Mouse (Mus musculus) adrenal gland, adult 18-20 months (tissue): ENCODE data around the gene Psmc2. TPM values are rescaled to one million over a fixed set of nuclear protein-coding genes. Genes with fewer than 3 reads are reported as not detected.

Experiments
- DNase-seq, 2 experiments: peaks; one replicate each; pipeline ENCODE4 v3.0.0; 2021 to 2022; ENCODE audit warnings: low spot score in 2 of 2
- long read RNA-seq, 2 experiments: library from polyadenylated mRNA; stranded (forward); transcript quantifications; one replicate each; pipeline ENCODE4 v2.0.0; 2021
- total RNA-seq, 2 experiments: library from RNA; stranded (reverse); gene quantifications; 1 replicate in 1 of 2; 2 replicates in 1 of 2; pipeline ENCODE4 v1.2.3; 2021

Gene Psmc2
- total RNA-seq: 100 to 1,000 TPM; 144 to 150 TPM
- long read RNA-seq, experiment 1, partial matches to known transcripts: 91 of 93 reads
- long read RNA-seq, experiment 1, other reads (novel, unspliced or antisense): 2 of 93 reads
- long read RNA-seq, experiment 2, partial matches to known transcripts: 221 of 225 reads
- long read RNA-seq, experiment 2, other reads (novel, unspliced or antisense): 3 of 225 reads

DNA sequence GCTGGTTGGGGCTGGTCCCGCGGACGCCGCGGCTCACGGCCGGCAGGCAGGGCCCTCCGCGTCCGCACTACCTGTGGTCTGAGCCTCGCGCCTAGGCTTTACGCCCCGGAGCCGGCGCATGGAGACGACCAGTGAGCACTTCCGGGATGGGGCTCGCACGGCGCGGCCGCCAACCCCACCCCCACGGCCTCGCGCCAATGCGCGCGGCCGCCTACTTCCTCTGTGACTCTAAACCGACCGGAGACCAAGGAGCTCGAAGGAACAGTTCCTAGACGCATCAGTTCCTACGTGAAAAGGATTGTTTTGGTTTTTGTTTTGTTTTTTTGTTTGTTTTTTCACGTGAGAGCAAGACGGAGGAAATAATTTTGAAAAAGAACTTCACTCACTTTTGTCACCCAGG, at the start of gene Psmc2, which contains the start of gene Dnajc2:
Psmc2 (plus strand) TSS at position 231 of the 400 bp plus-strand sequence.
Dnajc2 (minus strand) TSS at position 199 of the 400 bp plus-strand sequence.
- peak; percentile 84 to 85 for DNase-seq

DNA sequence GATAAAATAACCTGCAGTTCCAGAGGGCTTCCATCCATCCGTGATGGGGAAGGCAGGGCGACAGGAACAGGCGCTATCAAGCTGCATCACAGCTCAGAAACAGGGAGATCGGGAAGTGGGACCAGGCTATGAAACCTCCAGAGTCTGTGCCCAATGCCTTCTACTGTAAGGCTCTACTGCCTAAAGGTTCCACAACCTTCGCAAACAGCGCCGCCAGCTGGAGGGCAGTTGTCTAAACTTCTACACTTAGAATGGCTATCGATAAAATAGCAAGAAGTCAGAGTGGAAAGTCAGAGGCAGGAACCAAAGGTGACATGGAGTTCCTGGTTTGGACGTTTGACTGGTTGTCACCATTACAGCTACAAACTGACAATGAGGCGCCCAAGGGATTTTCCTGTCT, 49.5 kb upstream of the Psmc2 start:
- DNase-seq: peak; percentile 74 to 76

DNA sequence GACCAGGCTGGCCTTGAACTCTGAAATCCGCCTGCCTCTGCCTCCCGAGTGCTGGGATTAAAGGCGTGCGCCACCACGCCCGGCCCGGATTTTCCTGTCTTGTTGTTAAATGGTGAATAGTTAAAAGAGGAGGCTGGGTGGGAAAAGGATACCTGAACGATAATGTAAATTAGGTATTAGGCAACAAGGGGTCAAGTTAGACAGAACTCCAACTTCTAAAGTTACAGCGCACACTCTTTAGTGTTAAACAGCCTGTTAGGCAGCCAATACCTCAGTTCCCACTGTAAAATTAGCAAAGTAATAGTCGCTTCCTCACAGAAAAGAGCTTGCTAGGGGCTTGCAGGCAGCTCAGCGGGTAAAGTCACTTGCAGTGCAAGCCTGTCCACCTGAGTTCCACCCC, 49.0 kb upstream of the Psmc2 start:
- DNase-seq: no peak

DNA sequence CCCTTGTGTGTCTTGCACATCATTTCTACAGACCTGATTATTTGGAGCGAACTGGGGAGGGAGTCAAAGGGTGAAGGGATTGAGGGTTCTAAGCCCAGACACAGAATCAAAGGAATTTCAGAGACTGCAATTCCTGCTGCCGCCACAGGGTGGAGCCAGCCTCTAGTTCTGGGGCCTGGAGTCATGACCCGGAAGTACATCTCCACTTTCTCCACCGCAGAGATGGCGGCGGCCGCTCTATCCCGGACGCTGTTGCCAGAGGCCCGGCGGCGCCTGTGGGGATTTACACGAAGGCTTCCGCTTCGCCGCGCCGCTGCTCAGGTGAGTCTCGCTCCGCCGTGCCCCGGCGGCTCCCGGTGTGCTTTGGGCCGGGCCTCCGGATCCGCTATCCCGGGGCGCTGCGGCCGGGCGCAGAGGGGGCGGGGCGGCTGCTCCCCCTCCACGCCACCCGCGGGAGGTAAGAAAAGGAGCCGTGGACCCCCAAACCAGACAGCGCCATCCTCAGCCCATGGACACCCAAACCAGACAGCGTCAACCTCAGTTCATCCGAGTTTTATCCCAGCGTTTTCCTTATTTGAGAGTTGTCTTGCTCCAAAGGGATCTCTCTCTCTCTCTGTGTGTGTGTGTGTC, 48.0 kb upstream of the Psmc2 start, which contains the start of gene Pmpcb:
Pmpcb (plus strand) TSS at position 186 of the 630 bp plus-strand sequence.
- DNase-seq: peak; percentile 81 to 83

DNA sequence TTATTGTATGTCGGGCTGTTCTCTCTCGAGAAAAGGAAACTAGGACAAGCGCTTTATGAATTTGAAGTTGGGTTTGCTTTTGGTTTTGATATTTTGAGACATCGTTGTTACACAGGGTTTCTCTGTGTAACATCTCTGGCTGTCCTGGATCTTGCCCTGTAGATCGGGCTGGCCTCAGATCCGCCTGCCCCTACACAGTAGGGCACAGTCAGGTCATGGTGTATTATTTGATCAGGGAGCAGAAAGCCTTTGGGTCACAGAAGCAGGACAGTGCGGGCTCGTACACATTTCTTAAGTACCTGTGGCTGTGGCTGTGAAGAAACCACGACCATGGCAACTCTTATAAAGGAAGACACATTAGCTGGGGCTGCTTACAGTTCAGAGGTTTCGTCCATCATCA, 47.5 kb upstream of the Psmc2 start:
- DNase-seq: no peak

DNA sequence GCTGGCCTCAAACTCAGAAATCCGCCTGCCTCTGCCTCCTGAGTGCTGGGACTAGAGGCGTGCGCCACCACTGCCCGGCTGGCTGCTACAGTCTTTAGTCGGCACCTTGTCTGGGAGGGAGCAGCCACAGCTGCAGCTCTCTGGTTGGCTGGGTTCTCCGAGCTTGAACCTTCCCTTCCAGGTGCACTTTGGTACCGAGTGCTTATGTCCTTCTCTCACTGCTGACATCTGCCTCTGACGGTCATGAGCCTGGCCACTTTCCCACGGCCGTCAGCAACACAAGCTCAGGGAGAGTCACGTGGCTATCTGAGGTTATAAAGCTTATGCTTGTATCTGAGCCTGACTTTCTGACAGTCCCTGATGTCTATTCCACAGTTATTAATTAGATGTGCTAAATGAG, 46.0 kb upstream of the Psmc2 start:
- no peak for DNase-seq

DNA sequence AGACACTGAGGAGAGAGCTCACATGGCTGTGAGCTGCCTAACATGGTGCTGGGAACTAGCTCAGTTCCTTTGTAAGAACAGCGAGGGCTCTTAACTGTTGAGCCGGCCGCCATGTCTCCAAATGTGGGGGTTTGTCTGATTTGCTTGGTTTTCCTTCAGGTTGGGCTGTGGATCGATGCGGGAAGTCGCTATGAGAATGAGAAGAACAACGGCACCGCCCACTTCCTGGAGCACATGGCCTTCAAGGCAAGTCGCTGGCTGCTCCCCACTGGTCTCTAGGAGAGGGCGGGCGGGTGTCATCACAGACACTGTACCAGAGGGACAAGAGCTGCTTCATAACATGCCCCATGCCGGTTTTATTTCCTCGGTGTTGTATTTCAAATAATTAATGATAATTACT, 45.2 kb upstream of the Psmc2 start:
- DNase-seq: no peak

DNA sequence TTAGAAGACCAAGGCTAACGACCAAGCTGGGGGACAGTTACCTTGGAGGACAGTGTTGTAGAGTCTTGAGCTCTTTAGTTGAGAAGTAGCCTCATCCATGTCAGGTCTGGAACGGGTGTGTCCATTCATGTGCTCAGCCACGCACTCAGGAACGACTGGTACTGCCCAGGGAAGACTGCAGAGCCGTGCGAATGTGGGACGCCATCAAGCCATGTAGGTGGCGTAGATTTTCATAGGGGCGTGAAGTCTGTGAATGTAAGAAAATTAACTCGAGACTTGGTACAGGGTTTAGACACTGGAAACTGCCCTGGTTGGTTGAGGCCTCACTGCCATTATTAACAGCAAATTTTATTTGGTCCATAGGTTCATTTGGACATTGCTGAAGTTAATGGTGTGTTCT, 41.5 kb upstream of the Psmc2 start:
- no peak for DNase-seq

DNA sequence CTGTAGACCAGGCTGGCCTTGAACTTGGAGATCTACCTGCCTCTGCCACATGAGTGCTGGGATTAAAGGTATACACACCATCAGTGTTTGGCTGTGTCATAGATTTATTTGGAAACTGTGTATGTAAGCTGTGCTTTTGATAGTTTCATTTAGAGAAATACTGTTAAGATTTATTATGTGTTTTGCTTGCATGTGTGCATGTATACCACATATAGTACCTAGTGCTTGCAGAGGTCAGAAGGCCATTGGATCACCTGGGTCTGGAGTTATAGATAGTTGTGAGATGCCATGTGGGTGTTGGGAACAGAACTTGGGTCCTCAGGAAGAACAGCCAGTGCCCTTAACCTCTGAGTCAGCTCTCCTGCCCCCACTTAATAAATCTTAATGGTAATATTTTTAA, 40.4 kb upstream of the Psmc2 start:
- DNase-seq: no peak

DNA sequence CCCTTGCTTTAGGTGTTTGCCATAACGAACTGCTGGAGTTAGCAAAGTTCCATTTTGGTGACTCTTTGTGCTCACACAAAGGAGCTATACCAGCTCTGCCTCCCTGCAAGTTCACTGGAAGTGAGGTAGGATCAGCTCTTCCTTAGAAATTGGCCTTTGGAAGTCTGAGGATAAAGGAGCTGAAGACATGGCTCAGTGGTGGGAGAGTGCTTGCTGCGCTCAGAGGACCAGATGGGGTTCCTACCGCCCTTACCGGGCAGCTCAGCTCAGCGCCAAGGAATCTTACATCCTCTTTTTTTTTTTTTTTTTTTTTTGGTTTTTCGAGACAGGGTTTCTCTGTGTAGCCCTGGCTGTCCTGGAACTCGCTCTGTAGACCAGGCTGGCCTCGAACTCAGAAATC, 39.1 kb upstream of the Psmc2 start:
- DNase-seq: no peak

DNA sequence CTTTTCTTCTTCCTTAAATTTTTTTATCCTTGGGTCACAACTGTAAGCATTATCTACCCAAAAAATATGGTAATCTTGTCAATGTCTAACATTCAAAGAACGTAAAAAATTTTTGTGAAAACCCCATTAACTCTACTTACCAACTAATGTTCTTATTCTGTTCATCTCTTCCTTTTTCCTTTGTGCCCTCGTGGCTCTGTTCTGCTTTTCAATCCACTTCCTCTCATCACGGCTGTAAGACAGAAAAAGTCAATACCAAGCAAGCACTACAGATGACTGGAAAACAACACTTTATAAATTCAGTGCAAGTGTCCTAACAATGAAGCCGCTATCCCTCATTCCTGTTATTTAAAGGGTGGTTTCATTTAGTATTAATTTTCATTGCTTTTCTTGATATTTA, 16.6 kb upstream of the Psmc2 start:
- no peak for DNase-seq

DNA sequence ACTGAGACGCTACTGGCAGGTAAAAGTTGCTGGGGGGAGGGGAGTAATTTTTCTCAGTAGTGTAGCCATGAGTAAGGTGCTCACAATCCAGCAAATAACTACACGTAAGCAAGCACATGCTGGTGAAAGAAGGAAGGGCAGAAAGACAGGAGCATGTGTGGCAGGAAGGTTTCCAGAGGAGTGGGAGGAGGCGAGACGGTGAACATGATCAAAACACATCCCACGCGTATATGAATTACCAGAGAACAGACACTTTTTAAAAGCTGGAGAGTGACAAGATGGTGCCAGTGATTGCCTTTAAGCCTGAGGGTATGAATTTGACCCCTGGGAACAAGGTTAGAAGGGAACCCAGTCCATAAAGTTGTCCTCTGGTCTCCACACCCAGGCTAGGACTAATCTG, 15.2 kb upstream of the Psmc2 start:
- no peak for DNase-seq

DNA sequence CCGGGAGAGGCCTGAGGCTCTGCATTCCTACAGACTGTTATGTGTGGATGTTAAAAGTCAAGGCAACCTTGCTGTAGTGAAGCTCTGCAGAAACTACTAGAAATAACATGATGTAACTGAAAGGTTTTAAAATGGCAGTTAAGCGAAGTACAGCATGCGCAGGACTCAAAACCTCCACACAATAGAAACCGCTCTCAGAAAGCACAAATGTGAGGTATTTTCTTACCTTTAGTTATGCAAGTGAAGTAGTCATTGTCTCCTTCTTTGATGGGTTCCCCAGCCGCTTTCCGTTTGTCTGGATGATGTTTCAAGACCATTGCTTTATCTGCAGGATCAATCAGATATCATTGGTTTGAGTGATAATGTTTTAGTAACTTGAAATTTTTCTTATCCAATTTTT, 8.6 kb upstream of the Psmc2 start:
- no peak for DNase-seq

DNA sequence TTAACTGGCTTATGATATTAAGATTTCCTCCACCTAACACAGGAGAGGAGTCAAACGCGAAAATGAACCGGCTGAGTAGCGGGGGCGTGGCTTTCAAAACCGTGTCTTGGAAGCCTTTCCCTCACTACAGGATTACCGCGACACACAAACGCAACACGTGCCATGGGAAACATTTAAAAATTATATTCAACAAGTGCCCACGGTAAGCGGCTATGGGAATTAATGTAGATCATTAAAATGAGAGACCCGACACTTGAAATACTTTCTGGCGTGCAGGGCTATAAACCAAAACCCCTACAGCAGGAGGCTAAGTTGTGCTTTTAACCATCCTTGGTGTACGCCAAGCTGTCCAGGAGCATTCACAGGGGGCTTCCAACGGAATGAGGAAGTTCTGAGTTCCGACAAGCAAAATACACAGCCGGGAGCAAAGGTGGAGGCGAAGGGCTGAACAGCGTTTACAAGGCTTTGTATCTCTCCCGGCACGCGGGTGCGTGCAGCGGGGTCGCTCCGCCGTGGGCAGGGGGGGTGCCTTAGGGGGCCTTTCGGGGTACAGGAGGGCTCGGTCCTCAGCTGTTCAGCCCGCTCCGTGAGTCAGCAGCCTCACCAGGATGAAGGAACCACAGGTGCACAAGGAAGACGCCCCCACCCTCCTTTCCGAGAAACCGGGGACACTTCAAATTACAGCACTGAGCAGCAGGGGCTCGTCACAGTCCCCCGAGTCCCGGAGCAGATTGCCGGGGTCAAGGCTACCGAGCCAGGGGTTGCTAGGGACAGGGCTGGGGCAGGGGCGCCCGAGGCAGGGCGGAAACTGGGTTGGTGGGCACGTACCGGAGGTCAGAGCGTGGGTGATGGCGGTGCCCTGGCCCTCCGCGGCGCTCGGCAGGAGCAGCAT, 676 bp upstream of the Psmc2 start:
- peak in 1 of 2 experiments; percentile 27 for DNase-seq

DNA sequence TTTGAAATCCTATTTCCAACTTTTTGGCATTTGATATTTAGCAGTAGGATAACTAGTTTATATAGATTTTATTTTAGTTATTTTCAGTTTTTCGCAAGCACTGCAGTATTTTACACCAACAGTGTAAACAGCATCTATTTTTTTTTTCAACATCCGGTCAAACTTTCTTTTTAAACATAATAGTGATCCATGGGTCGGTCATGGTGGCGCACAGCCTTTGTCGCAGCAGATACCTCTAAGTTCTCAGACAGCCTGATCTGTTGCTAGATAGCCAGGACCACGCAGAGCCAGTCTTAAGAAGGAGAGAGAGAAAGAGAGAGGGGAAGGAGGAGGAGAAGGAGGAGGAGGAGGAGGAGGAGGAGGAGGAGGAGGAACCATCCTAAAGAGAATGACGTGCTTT, 693 bp downstream of the Psmc2 start:
- no peak for DNase-seq

DNA sequence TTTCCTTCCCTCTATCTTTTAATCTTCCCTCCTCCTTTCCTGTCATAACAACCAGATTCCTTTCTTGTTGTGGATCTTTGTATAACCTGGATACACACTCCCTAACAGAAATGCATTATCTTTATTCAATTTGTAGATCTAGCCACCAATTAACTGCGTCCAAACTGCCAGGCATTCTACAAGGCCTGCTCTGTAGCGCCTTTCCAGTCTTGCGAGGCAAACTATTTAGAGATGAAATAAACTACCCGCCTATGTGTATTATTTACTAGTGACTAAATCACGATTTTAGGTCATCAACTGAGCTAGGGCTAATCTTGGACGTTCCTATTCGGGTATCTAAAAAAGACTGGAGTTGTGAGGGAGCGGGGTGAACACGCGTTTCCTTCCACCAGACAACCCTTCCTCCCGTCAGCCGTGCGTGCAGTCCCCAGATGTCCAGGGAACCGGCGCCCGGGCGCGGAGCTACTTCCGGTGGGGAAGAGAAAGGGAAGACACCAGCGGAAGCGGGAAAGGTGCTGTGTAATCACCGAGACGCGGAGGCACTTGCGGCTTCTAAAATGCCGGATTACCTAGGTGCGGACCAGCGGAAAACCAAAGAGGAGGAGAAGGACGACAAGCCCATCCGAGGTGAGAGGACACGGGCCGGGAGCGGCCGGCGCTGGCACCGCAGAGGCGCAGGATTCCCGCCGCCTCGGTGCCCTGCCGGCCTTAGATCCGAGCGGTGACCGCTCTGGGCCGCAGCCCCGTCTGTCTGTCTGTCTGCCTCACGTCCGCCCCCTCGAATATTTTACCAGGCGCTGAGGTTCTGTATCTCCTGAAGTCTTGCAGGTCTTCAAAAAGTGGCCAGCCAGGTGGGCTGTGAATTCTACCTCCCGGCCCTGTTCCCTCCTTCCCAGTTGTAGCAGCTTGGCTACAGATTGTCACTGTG, 1.4 kb downstream of the Psmc2 start:
- peak; percentile 87 to 90 for DNase-seq

DNA sequence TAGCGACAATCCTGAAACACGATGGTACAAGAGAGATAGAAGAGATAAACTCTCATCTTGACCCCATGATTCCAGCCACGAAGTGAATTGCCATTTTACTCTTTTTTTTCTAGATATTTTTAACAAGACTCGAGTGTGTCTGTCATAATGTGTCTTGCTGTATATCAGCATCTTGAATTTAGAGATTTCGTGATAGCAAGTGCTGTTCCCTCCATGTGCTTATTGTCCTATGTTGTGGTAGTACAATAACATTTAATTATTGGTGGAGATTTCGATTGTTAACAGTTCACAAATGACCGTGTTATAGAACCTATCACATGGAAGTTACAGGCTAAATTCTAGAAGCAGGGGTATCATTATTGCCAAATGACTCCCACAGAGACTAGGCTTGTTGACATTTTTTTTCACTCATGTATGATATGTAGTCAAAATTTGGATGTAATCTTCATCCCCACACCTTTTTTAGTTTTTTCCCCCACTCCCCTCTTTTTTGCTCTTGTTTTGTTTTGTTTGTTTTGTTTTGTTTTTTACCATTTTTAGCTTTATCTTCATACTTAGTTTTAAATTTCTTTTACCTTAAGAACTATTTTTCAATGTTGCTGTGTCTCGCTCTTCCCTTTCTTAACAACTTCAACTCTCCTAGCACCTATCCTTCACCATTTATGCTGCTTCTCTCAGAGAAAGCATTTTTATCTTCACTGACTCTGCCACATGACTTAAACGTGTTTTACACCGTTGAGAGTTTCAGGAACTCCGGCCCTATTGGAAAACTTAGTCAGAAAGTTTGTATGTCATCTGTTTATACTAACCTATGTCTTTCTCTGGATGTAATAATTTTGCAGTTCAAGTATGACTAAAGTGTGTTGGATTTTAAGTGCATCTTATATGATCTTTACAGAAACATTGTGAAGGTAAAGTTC, 2.4 kb downstream of the Psmc2 start:
- no peak for DNase-seq

DNA sequence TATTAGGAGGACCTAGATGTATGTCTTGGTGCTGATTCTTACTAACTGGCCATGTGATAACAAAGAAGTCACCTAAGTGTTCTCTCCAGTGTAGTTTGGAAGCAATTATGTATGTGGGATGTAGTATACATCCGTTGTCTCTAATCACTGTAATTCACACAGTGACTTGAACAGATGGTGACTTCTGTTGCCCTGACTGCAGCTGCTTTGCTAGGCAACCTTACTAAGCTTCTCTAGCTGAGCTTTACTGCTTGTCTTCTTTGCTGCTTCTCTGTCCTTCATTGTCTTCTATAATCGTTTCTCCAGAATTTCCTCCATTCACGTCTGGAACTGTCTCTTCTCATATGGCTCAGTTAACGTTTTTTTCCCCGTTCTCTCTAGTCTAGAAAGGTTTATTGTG, 4.0 kb downstream of the Psmc2 start:
- DNase-seq: no peak

DNA sequence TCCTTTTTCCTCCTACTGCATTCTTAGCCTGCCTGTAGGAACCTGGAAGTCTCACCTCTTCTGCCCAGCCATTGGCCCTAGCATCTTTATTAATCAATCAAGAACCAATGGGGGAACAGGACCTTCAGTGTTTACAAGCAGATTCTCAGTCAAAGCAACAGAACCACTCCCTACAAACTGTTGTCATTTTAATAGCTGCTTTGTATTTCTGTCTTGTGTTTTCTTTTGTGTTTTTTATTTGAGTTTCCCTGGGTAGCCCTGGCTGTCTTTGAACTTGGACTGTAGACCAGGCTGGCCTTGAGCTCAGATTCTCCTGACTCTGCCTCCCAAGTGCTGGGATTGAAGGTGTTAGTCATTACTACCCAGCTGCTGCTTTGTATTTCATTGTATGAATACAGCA, 7.1 kb downstream of the Psmc2 start:
- no peak for DNase-seq

DNA sequence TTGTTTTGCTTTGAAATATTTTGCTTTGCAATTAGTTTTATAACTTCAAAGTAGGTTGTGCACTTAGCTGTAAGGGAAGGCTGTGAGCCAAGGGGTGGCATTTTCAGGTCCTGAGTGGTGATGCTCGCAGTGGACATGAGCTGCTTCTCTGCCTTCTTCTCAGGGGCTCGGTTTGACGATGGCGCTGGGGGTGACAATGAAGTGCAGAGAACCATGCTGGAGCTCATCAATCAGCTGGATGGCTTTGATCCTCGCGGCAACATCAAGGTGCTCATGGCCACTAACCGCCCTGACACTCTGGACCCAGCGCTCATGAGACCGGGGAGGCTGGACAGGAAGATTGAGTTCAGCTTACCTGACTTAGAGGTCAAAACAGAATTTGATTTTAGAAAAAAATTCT, 17.8 kb downstream of the Psmc2 start:
- DNase-seq: no peak
